Comparison of ENCODE assay signal across 8 mouse cellular contexts in the genomic region with DNA sequence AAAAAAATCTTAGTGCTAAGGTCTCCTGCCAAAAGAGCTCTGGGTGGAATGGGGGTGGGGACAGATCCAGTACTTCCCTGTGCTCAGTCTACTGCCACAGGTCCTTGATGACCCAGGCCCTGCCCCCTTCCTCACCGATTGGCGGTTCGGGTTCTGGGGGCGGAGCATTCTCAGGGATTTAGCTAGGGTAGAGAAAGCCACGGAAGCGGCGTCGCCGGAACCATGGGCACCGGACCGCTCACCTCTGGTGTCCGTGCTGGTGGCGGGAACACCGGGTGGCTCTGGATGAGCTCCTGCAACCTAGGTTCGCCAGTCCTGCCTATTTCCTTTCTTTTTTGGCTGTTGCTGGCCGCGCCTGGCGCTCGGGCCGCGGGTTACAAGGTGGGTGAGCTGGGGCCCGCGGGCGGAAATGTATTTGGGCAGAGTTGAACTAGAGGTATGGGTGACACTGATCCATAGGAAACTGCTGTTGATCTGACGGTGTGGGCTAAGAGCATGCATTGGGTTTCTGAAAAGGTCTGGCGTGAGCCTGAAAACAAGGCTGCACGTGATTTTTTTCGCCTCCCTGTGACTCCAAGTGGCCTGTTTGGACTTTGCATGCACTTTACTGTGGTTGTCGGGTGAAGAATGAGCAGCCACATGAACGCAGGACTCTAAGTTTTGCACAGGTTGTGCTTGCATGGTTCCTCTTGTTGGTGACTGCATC. TPM values are rescaled to one million over a fixed set of nuclear protein-coding genes. Genes with fewer than 3 reads are reported as not detected.
DNase-seq lines count a peak whose midpoint lies in the region; ATAC-seq lines count a peak whose summit lies in the region.

TSS of gene Man2b1 (plus strand) at position 163 of the 706 bp plus-strand sequence.

- peaks cover 44% of the 10 kb centered on the region for H3K36me3 ChIP-seq in forebrain, embryonic 10.5 days (replicated peaks)
- peaks cover 22% of the 10 kb centered on the region; the same call in 1 of the 2 replicates for H3K36me3 ChIP-seq in heart, embryonic 15.5 days
- H3K36me3 ChIP-seq in liver, embryonic 15.5 days (replicated peaks): peaks cover 36% of the 10 kb centered on the region
- H3K36me3 ChIP-seq in neural tube, embryonic 12.5 days: peaks cover 18% of the 10 kb centered on the region

- peaks cover 48% of the 10 kb centered on the region for H3K4me1 ChIP-seq in forebrain, embryonic 10.5 days
- H3K4me1 ChIP-seq in heart, embryonic 15.5 days (replicated peaks): peaks cover 39% of the 10 kb centered on the region
- peaks cover 66% of the 10 kb centered on the region for H3K4me1 ChIP-seq in liver, embryonic 15.5 days (replicated peaks)
- H3K4me1 ChIP-seq in neural tube, embryonic 12.5 days: peaks cover 30% of the 10 kb centered on the region

- H3K9me3 ChIP-seq in forebrain, embryonic 10.5 days: no peaks in the 10 kb centered on the region
- no peaks in the 10 kb centered on the region for H3K9me3 ChIP-seq in heart, embryonic 15.5 days (replicated peaks)
- H3K9me3 ChIP-seq in liver, embryonic 15.5 days (replicated peaks): no peaks in the 10 kb centered on the region
- H3K9me3 ChIP-seq in neural tube, embryonic 12.5 days: no peaks in the 10 kb centered on the region

- peak within 1 kb of the TSS; percentile 75 for H3K4me3 ChIP-seq in forebrain, embryonic 10.5 days
- H3K4me3 ChIP-seq in heart, embryonic 15.5 days: peak within 1 kb of the TSS; percentile 91
- peak within 1 kb of the TSS; percentile 73 for H3K4me3 ChIP-seq in liver, embryonic 15.5 days (replicated peaks)
- peak within 1 kb of the TSS; percentile 57 for H3K4me3 ChIP-seq in neural tube, embryonic 12.5 days

- peak within 1 kb of the TSS; percentile 81 for H3K9ac ChIP-seq in heart, embryonic 15.5 days
- H3K9ac ChIP-seq in liver, embryonic 15.5 days: peak within 1 kb of the TSS; percentile 65
- peak within 1 kb of the TSS; percentile 74 for H3K9ac ChIP-seq in neural tube, embryonic 12.5 days

- DNase-seq in c-Kit-negative CD71-positive TER-119-positive erythroid progenitor cells, embryonic 14.5 days (ENCODE audit: low read depth, low spot score): peak; percentile 65
- peak; percentile 78 for DNase-seq in forebrain, embryonic 10.5 days (ENCODE audit: extremely low spot score, low spot score)
- peak; percentile 96 to 97 for DNase-seq in kidney, postnatal 36 days
- peak; percentile 85 for DNase-seq in telencephalon, adult 2 months (ENCODE audit: low read depth, low spot score)

- peak; percentile 92 for ATAC-seq in CD4-positive, CD25-positive, alpha-beta regulatory T cell, adult 4 months
- peak; percentile 85 for ATAC-seq in heart, embryonic 15.5 days (replicated peaks; ENCODE audit: insufficient number of reproducible peaks, insufficient read depth, low FRiP score, low read depth)
- ATAC-seq in liver, embryonic 15.5 days (ENCODE audit: insufficient read depth): peak; percentile 82
- peak; percentile 72 for ATAC-seq in neural tube, embryonic 12.5 days (ENCODE audit: low FRiP score, low read depth)

- H3K4me2 ChIP-seq in heart, embryonic 15.5 days: peak within 1 kb of the TSS; percentile 91
- H3K4me2 ChIP-seq in liver, embryonic 15.5 days: peak within 1 kb of the TSS; percentile 97
- peak within 1 kb of the TSS; percentile 91 for H3K4me2 ChIP-seq in neural tube, embryonic 12.5 days (replicated peaks)

- peak within 1 kb of the TSS; percentile 83 for H3K27ac ChIP-seq in forebrain, embryonic 10.5 days
- peak within 1 kb of the TSS; percentile 65 for H3K27ac ChIP-seq in heart, embryonic 15.5 days
- peak within 1 kb of the TSS; percentile 85 for H3K27ac ChIP-seq in liver, embryonic 15.5 days (replicated peaks)
- H3K27ac ChIP-seq in neural tube, embryonic 12.5 days: no peak within 1 kb of the TSS

- no peaks in the 10 kb centered on the region for H3K27me3 ChIP-seq in forebrain, embryonic 10.5 days (ENCODE audit: poor library complexity, severe bottlenecking)
- no peaks in the 10 kb centered on the region for H3K27me3 ChIP-seq in heart, embryonic 15.5 days
- H3K27me3 ChIP-seq in liver, embryonic 15.5 days: no peaks in the 10 kb centered on the region
- no peaks in the 10 kb centered on the region for H3K27me3 ChIP-seq in neural tube, embryonic 12.5 days (replicated peaks)

- WGBS in forebrain, embryonic 10.5 days: 2% methylated on average over 30 of the region's 30 CpGs
- WGBS in heart, embryonic 15.5 days: under 1% methylated on average over 30 of the region's 30 CpGs
- WGBS in liver, embryonic 15.5 days (ENCODE audit: insufficient replicate concordance): under 1% methylated on average over 30 of the region's 30 CpGs
- 1% methylated on average over 30 of the region's 30 CpGs for WGBS in neural tube, embryonic 12.5 days

RNA-seq across cellular contexts. Expression of gene Man2b1, which starts in this region (rescaled TPM):
- polyA plus RNA-seq in CD4-positive, CD25-positive, alpha-beta regulatory T cell, adult 4 months (2017; shearing (Covaris generic)): 100 to 1,000 TPM in 1 of 2 experiments, 10 to 100 TPM in 1; 98.3 to 117 TPM
- polyA plus RNA-seq in forebrain, embryonic 10.5 days (2016; fragmentation: Nextera tagmentation; extraction: Ambion mirVana): 21.9 and 24.1 TPM in 2 replicates
- polyA plus RNA-seq in heart, embryonic 15.5 days (2015; fragmentation: Nextera tagmentation; extraction: Ambion mirVana): 30.6 and 41.2 TPM in 2 replicates
- polyA plus RNA-seq in liver, embryonic 15.5 days (2015; fragmentation: Nextera tagmentation; extraction: Ambion mirVana): 29.9 and 33.2 TPM in 2 replicates
- polyA plus RNA-seq in neural tube, embryonic 12.5 days (2016; fragmentation: Nextera tagmentation; extraction: Ambion mirVana): 18.0 and 18.7 TPM in 2 replicates
